Mouse (Mus musculus) hindbrain, postnatal 0 days (tissue): ENCODE measurements around the gene Plekhn1. TPM values are rescaled to one million over a fixed set of nuclear protein-coding genes. Genes with fewer than 3 reads are reported as not detected.

ENCODE experiments used
- ATAC-seq: fragments of 200-750 bp; cut with Nextera tagmentation; 2 replicates; pipeline ENCODE4 v1.8.0; 2017; ENCODE audit warnings: mild to moderate bottlenecking, moderate TSS enrichment, moderate library complexity
- DNase-seq: peaks from one replicate; pipeline ENCODE4 v3.0.0-alpha.2; 2015; ENCODE audit warnings: low spot score
- H3K27ac ChIP-seq: fragments of 300-500 bp; sonication (generic); 2 replicates; pipeline ENCODE4 v1.5.1; 2014; ENCODE audit warnings: mild to moderate bottlenecking
- H3K27me3 ChIP-seq: fragments of 300-500 bp; sonication (generic); 2 replicates; pipeline ENCODE4 v1.6.1; 2014; ENCODE audit warnings: low read length, mixed read lengths; ENCODE audit not compliant: insufficient read depth
- H3K36me3 ChIP-seq: fragments of 300-500 bp; sonication (generic); 2 replicates; pipeline ENCODE4 v1.6.1; 2014; ENCODE audit warnings: low read length, mixed read lengths; ENCODE audit not compliant: insufficient read depth
- H3K4me1 ChIP-seq: fragments of 300-500 bp; sonication (generic); 2 replicates; pipeline ENCODE4 v1.6.1; 2014; ENCODE audit warnings: antibody characterized with exemption, low read length, mixed read lengths; ENCODE audit not compliant: insufficient read depth
- H3K4me2 ChIP-seq: fragments of 300-500 bp; sonication (generic); 2 replicates; pipeline ENCODE4 v1.6.1; 2014; ENCODE audit warnings: low read depth, mild to moderate bottlenecking, low read length, moderate library complexity, mixed read lengths
- H3K4me3 ChIP-seq: fragments of 300-500 bp; sonication (generic); 2 replicates; pipeline ENCODE4 v1.5.1; 2014; ENCODE audit warnings: low read length
- H3K9ac ChIP-seq: fragments of 300-500 bp; sonication (generic); replicated peaks from 2 replicates; pipeline ENCODE4 v1.6.1; 2014; ENCODE audit warnings: mild to moderate bottlenecking, low read length, moderate library complexity, mixed read lengths
- H3K9me3 ChIP-seq: fragments of 300-500 bp; sonication (generic); 2 replicates; pipeline ENCODE4 v1.6.1; 2016; ENCODE audit warnings: low read length, mixed read lengths
- CTCF ChIP-seq: IDR thresholded peaks from 2 replicates; pipeline ENCODE4 v1.5.1; 2016; ENCODE audit warnings: antibody characterized with exemption, control low read depth, low read depth
- WGBS: fragments of 180-500 bp; shearing (Covaris S2); extraction: QIAGEN DNeasy Blood & Tissue Kit; methylation state at CpG from one replicate; pipeline ENCODE4 v1.1.7; 2014; 5-methylcytosine and 5-hydroxymethylcytosine counted together
- polyA plus RNA-seq: library from polyadenylated mRNA; unstranded; fragments of >200 nt; fragmentation: Nextera tagmentation; extraction: Ambion mirVana; gene quantifications from 2 replicates; pipeline ENCODE4 v1.2.1, GENCODE M21; 2015
- total RNA-seq: library from RNA; depleted of rRNA; stranded (reverse); fragments of >200 nt; gene quantifications from 2 replicates; pipeline ENCODE4 v1.2.3, GENCODE M21; 2014

The Plekhn1 gene
- total and polyA plus RNA-seq, 2 experiments from 2014 or later, result 19.6 to 55.3 TPM

GRCm38 (mm10) chr4:156251081-156251480 lies 16.4 kb upstream of the Plekhn1 start:
- Histone ChIP-seq H3K27me3 (0 out of 2 replicates have a peak, but pooled peaks cover 3% of the 10 kb centered on the region), H3K36me3 (peaks cover 26% of the 10 kb centered on the region), H3K4me3 (no peak overlapping the region), H3K27ac (0 out of 2 replicates have a peak overlapping the region, but pooled peaks have one; percentile 15), H3K9ac (no peak overlapping the region), H3K9me3 (no peaks in the 10 kb centered on the region), H3K4me2 (no peak overlapping the region), H3K4me1 (0 out of 2 replicates have a peak, but pooled peaks cover 4% of the 10 kb centered on the region)
- DNase-seq, result no peak
- no peak for TF ChIP-seq CTCF
- ATAC-seq, result no peak
- WGBS, result 54% methylated on average over 8 of the region's 8 CpGs

- WGBS, result 67% methylated on average over 11 of the region's 11 CpGs
- DNase-seq, result no peak
- H3K4me1 ChIP-seq, result 0 out of 2 replicates have a peak, but pooled peaks cover 2% of the 10 kb centered on the region
- no peaks in the 10 kb centered on the region for H3K9me3 ChIP-seq
- H3K27ac ChIP-seq, result no peak overlapping the region
- H3K36me3 ChIP-seq, result peaks cover 34% of the 10 kb centered on the region
- no peak overlapping the region for H3K9ac ChIP-seq
- H3K4me2 ChIP-seq, result no peak overlapping the region
- no peak for TF ChIP-seq CTCF
- no peaks in the 10 kb centered on the region for H3K27me3 ChIP-seq
- no peak overlapping the region for H3K4me3 ChIP-seq
- ATAC-seq, result peak; percentile 33; the same call in 1 of the 2 replicates
Observed at GRCm38 (mm10) chr4:156249567-156249966, 14.9 kb upstream of the Plekhn1 start.

- no peak overlapping the region; the same call in 1 of the 2 replicates for H3K9ac ChIP-seq
- H3K36me3 ChIP-seq, result peaks cover 32% of the 10 kb centered on the region
Observed at GRCm38 (mm10) chr4:156236651-156237447, 2.2 kb upstream of the Plekhn1 start.

GRCm38 (mm10) chr4:156235808-156236533 lies 1.3 kb upstream of the Plekhn1 start, which contains the start of gene Noc2l:
TSS of gene Noc2l (plus strand) at chr4:156236010.
- Histone ChIP-seq H3K9me3 (no peaks in the 10 kb centered on the region), H3K4me3 (peak within 1 kb of the TSS; percentile 97), H3K4me2 (peak within 1 kb of the TSS; percentile 75), H3K27me3 (no peaks in the 10 kb centered on the region), H3K4me1 (peaks cover 9% of the 10 kb centered on the region), H3K9ac (peak within 1 kb of the TSS; percentile 71), H3K27ac (peak within 1 kb of the TSS; percentile 92), H3K36me3 (peaks cover 32% of the 10 kb centered on the region)
- DNase-seq (peak; percentile 97), ATAC-seq (peak; percentile 89)
- 1% methylated on average over 87 of the region's 90 CpGs for WGBS
- TF ChIP-seq CTCF, result no peak

More at GRCm38 (mm10) chr4:156236651-156237447, 2.2 kb upstream of the Plekhn1 start:
- H3K27me3 ChIP-seq, result no peaks in the 10 kb centered on the region
- H3K9me3 ChIP-seq, result no peaks in the 10 kb centered on the region
- peak overlapping the region; percentile 75 for H3K4me2 ChIP-seq
- TF ChIP-seq CTCF, result no peak
- H3K27ac ChIP-seq, result no peak overlapping the region; the same call in 1 of the 2 replicates
- peaks cover 9% of the 10 kb centered on the region for H3K4me1 ChIP-seq
- DNase-seq (no peak), ATAC-seq (no peak)
- 21% methylated on average over 55 of the region's 60 CpGs for WGBS
- H3K4me3 ChIP-seq, result peak overlapping the region; percentile 97

- H3K4me2 ChIP-seq, result peak overlapping the region; percentile 75
- peak overlapping the region; percentile 71 for H3K9ac ChIP-seq
- WGBS, result under 1% methylated on average over 15 of the region's 15 CpGs
- peaks cover 9% of the 10 kb centered on the region for H3K4me1 ChIP-seq
- peak overlapping the region; percentile 92 for H3K27ac ChIP-seq
- peaks cover 32% of the 10 kb centered on the region for H3K36me3 ChIP-seq
- ATAC-seq, result peak; percentile 19
- DNase-seq, result peak; percentile 85
- H3K4me3 ChIP-seq, result peak overlapping the region; percentile 97
- no peaks in the 10 kb centered on the region for H3K9me3 ChIP-seq
- peak; percentile 49 for TF ChIP-seq CTCF
- no peaks in the 10 kb centered on the region for H3K27me3 ChIP-seq
Observed at GRCm38 (mm10) chr4:156235360-156235770, 708 bp upstream of the Plekhn1 start.

- Histone ChIP-seq H3K9me3 (no peaks in the 10 kb centered on the region), H3K27ac (peak overlapping the region; percentile 87), H3K36me3 (peaks cover 32% of the 10 kb centered on the region), H3K9ac (peak overlapping the region; percentile 65), H3K4me2 (peak overlapping the region; percentile 75), H3K4me1 (peaks cover 9% of the 10 kb centered on the region), H3K4me3 (peak overlapping the region; percentile 97), H3K27me3 (no peaks in the 10 kb centered on the region)
- DNase-seq (peak; percentile 46), ATAC-seq (no peak)
- TF ChIP-seq CTCF, result 0 out of 2 replicates have a peak, but pooled peaks have one; percentile 7
- WGBS, result 1% methylated on average over 17 of the region's 17 CpGs
Observed at GRCm38 (mm10) chr4:156234021-156234501, 596 bp downstream of the Plekhn1 start.
